Mouse (Mus musculus): ENCODE data around the gene Lrat. TPM values are rescaled to one million over a fixed set of nuclear protein-coding genes. Genes with fewer than 3 reads are reported as not detected.

Gene Lrat
- polyA plus RNA-seq (2015; fragmentation: Illumina TruSeq; extraction: RNeasy Lipid Tissue Mini Kit (QIAGEN cat#74804); ENCODE audit: low read depth, low replicate concordance), result 0.13 TPM

DNA sequence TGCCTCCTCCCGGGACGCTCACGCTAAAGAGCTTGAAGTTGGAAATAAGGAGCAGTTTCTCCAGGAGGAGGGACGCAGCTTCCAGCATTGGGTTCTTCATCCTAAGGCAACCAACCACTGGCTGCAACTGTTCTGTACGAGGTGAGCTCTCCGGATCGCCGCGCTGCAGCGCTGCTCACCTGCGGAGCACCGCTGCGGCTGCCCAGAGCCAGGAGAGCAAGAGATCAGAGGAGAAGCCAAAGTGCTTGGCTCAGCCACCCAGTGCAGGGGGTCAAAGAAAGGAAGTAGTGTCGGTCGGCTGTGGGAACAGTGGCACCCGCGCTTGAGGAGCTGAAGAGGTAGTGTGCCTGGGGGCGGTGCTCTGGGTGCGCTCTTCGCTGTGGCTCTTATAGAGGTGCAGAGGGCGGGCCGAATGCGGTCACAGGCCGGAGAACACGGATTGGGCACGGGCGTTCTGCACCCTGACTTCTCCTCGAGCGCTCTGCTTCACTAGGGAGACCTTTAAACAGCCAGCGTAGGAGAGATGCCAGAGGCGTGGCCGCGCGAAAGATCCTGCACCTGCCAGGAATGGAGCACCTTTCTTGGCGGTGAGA, at the start of gene Lrat:
Lrat (minus strand) TSS at position 361 of the 593 bp plus-strand sequence.

DNA sequence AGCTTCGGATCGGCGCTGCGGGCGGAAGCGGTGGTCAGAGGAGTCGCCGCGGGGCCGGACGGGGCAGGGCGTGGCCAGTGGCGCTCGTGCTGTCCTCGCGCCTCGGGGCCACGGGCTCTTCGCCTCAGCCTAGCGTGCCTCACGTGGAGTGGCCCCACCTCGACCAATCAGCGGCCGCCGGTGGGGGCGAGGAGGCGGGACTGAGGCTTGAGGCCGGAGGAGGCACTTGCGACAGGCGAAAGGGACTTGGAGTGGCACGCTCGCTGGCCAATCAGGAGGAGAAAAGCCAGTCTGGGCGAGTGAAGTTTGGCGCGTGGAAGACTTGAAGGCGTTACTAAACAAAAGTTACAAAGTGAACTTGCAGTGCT, 27.4 kb downstream of the Lrat start, which contains the start of gene Rbm46:
Rbm46 (minus strand) TSS at position 112 of the 368 bp plus-strand sequence.

Other genes starting within 250 kb of the Lrat start
- 0.52 TPM for gene Rbm46, start 27.5 kb downstream of the Lrat start, polyA plus RNA-seq (2015; fragmentation: Illumina TruSeq; extraction: RNeasy Lipid Tissue Mini Kit (QIAGEN cat#74804); ENCODE audit: low read depth, low replicate concordance)
- gene Fgg, start 103.8 kb upstream of the Lrat start, polyA plus RNA-seq (2015; fragmentation: Illumina TruSeq; extraction: RNeasy Lipid Tissue Mini Kit (QIAGEN cat#74804); ENCODE audit: low read depth, low replicate concordance), result 0.45 TPM
- 0.70 TPM for gene Fga, start 122.1 kb upstream of the Lrat start, polyA plus RNA-seq (2015; fragmentation: Illumina TruSeq; extraction: RNeasy Lipid Tissue Mini Kit (QIAGEN cat#74804); ENCODE audit: low read depth, low replicate concordance)
- gene Fgb, start 145.9 kb upstream of the Lrat start, polyA plus RNA-seq (2015; fragmentation: Illumina TruSeq; extraction: RNeasy Lipid Tissue Mini Kit (QIAGEN cat#74804); ENCODE audit: low read depth, low replicate concordance), result 0.15 TPM
- 51.9 TPM for gene Plrg1, start 151.5 kb upstream of the Lrat start, polyA plus RNA-seq (2015; fragmentation: Illumina TruSeq; extraction: RNeasy Lipid Tissue Mini Kit (QIAGEN cat#74804); ENCODE audit: low read depth, low replicate concordance)
- gene Dchs2, start 224.0 kb upstream of the Lrat start, polyA plus RNA-seq (2015; fragmentation: Illumina TruSeq; extraction: RNeasy Lipid Tissue Mini Kit (QIAGEN cat#74804); ENCODE audit: low read depth, low replicate concordance), result 0.80 TPM

Measured in brain, adult 10 weeks (tissue).